Mouse (Mus musculus) limb, embryonic 11.5 days (tissue): Measurements from ENCODE around the gene Papss1. TPM values are rescaled to one million over a fixed set of nuclear protein-coding genes. Genes with fewer than 3 reads are reported as not detected.
"Not testable (repeated sequence)": the region's sequence is repeated elsewhere in the genome, so short reads cannot be mapped to it uniquely, and the experiment has no call there.

ENCODE experiments used
- ATAC-seq: fragments of 200-750 bp; cut with Nextera tagmentation; 2 replicates; pipeline ENCODE4 v1.8.0; 2017; ENCODE audit warnings: low read depth; ENCODE audit not compliant: insufficient number of reproducible peaks, low FRiP score, low TSS enrichment
- DNase-seq: peaks from one replicate; pipeline ENCODE4 v3.0.0-alpha.2; 2015; ENCODE audit warnings: low spot score
- H3K27ac ChIP-seq: fragments of 300-500 bp; sonication (generic); replicated peaks from 2 replicates; pipeline ENCODE4 v1.5.1; 2014; ENCODE audit warnings: low read depth, mild to moderate bottlenecking, low read length
- H3K27me3 ChIP-seq: fragments of 300-500 bp; sonication (generic); 2 replicates; pipeline ENCODE4 v1.6.1; 2014; ENCODE audit warnings: mild to moderate bottlenecking, low read length, mixed read lengths; ENCODE audit not compliant: control insufficient read depth, insufficient read depth
- H3K36me3 ChIP-seq: fragments of 300-500 bp; sonication (generic); 2 replicates; pipeline ENCODE4 v1.6.1; 2014; ENCODE audit warnings: mild to moderate bottlenecking, low read length, moderate library complexity, mixed read lengths; ENCODE audit not compliant: control insufficient read depth, insufficient read depth
- H3K4me1 ChIP-seq: fragments of 300-500 bp; sonication (generic); 2 replicates; pipeline ENCODE4 v1.6.1; 2014; ENCODE audit warnings: low read length, mixed read lengths; ENCODE audit not compliant: control insufficient read depth, insufficient read depth
- H3K4me2 ChIP-seq: fragments of 300-500 bp; sonication (generic); 2 replicates; pipeline ENCODE4 v1.6.1; 2014; ENCODE audit warnings: low read depth, mild to moderate bottlenecking, moderate library complexity; ENCODE audit not compliant: severe bottlenecking
- H3K4me3 ChIP-seq: fragments of 300-500 bp; sonication (generic); 2 replicates; pipeline ENCODE4 v1.5.1; 2014; ENCODE audit warnings: low read depth, low read length
- H3K9ac ChIP-seq: fragments of 300-500 bp; sonication (generic); 2 replicates; pipeline ENCODE4 v1.6.1; 2014; ENCODE audit warnings: mild to moderate bottlenecking, low read length
- H3K9me3 ChIP-seq: fragments of 300-500 bp; sonication (generic); 2 replicates; pipeline ENCODE4 v1.6.1; 2016; ENCODE audit warnings: low read length; ENCODE audit not compliant: control insufficient read depth
- WGBS: fragments of 180-500 bp; shearing (Covaris S2); extraction: QIAGEN DNeasy Blood & Tissue Kit; methylation state at CpG from one replicate; pipeline ENCODE4 v1.1.7; 2014; 5-methylcytosine and 5-hydroxymethylcytosine counted together
- polyA plus RNA-seq: library from polyadenylated mRNA; unstranded; fragments of >200 nt; fragmentation: Nextera tagmentation; extraction: Ambion mirVana; gene quantifications from 2 replicates; pipeline ENCODE4 v1.2.1, GENCODE M21; 2014

Gene Papss1
- polyA plus RNA-seq, 1 experiment from 2014 or later: 107 TPM

GRCm38 (mm10) chr3:131525229-131525628 lies 39.3 kb upstream of the Papss1 start:
- no peak for ATAC-seq
- no peaks in the 10 kb centered on the region for H3K27me3 ChIP-seq
- 83% methylated on average over 3 of the region's 3 CpGs for WGBS

GRCm38 (mm10) chr3:131541244-131541942 lies 23.2 kb upstream of the Papss1 start:
- no peak overlapping the region for H3K4me3 ChIP-seq
- no peak overlapping the region for H3K27ac ChIP-seq
- H3K9me3 ChIP-seq: no peaks in the 10 kb centered on the region
- H3K36me3 ChIP-seq: no peaks in the 10 kb centered on the region
- H3K4me2 ChIP-seq: no peak overlapping the region
- no peaks in the 10 kb centered on the region for H3K4me1 ChIP-seq
- no peak for DNase-seq
- no peaks in the 10 kb centered on the region for H3K27me3 ChIP-seq
- ATAC-seq: no peak
- WGBS: 96% methylated on average over 13 of the region's 13 CpGs
- no peak overlapping the region for H3K9ac ChIP-seq

More at GRCm38 (mm10) chr3:131525229-131525628, 39.3 kb upstream of the Papss1 start:
- Histone ChIP-seq H3K36me3 (no peaks in the 10 kb centered on the region), H3K9ac (no peak overlapping the region), H3K4me3 (no peak overlapping the region), H3K27ac (no peak overlapping the region), H3K9me3 (no peaks in the 10 kb centered on the region), H3K4me1 (no peaks in the 10 kb centered on the region), H3K4me2 (no peak overlapping the region)
- DNase-seq: no peak

GRCm38 (mm10) chr3:131547562-131547961 lies 17.0 kb upstream of the Papss1 start:
- not testable (repeated sequence) for H3K4me1 ChIP-seq, H3K4me2 ChIP-seq, H3K36me3 ChIP-seq, DNase-seq, H3K27ac ChIP-seq, H3K27me3 ChIP-seq, ATAC-seq, H3K9me3 ChIP-seq, H3K4me3 ChIP-seq, H3K9ac ChIP-seq
- WGBS: 97% methylated on average over 17 of the region's 17 CpGs

- no peak overlapping the region for H3K9ac ChIP-seq
- DNase-seq (no peak), ATAC-seq (no peak)
- H3K4me3 ChIP-seq: no peak overlapping the region
- H3K4me1 ChIP-seq: no peaks in the 10 kb centered on the region
- H3K4me2 ChIP-seq: no peak overlapping the region
- WGBS: 87% methylated on average over 4 of the region's 4 CpGs
- H3K27me3 ChIP-seq: no peaks in the 10 kb centered on the region
- H3K27ac ChIP-seq: no peak overlapping the region
- no peaks in the 10 kb centered on the region for H3K36me3 ChIP-seq
- no peaks in the 10 kb centered on the region for H3K9me3 ChIP-seq
Measured at GRCm38 (mm10) chr3:131550046-131550445, 14.5 kb upstream of the Papss1 start.

- H3K4me2 ChIP-seq: no peak overlapping the region
- no peak overlapping the region for H3K4me3 ChIP-seq
- no peaks in the 10 kb centered on the region for H3K27me3 ChIP-seq
- no peaks in the 10 kb centered on the region for H3K4me1 ChIP-seq
- no peak overlapping the region for H3K9ac ChIP-seq
- ATAC-seq (no peak), DNase-seq (peak; percentile 43)
- H3K36me3 ChIP-seq: no peaks in the 10 kb centered on the region
- H3K9me3 ChIP-seq: no peaks in the 10 kb centered on the region
- no peak overlapping the region for H3K27ac ChIP-seq
- WGBS: 39% methylated on average over 9 of the region's 9 CpGs
Measured at GRCm38 (mm10) chr3:131552349-131553254, 12.0 kb upstream of the Papss1 start.

GRCm38 (mm10) chr3:131555771-131556170 lies 8.8 kb upstream of the Papss1 start:
- Histone ChIP-seq H3K4me1 (no peaks in the 10 kb centered on the region), H3K9me3 (no peaks in the 10 kb centered on the region), H3K27me3 (no peaks in the 10 kb centered on the region), H3K4me3 (no peak overlapping the region), H3K4me2 (no peak overlapping the region), H3K36me3 (no peaks in the 10 kb centered on the region), H3K27ac (no peak overlapping the region), H3K9ac (no peak overlapping the region)
- DNase-seq (no peak), ATAC-seq (no peak)

GRCm38 (mm10) chr3:131561591-131561990 lies 3.0 kb upstream of the Papss1 start:
- Histone ChIP-seq H3K27ac (no peak overlapping the region), H3K9ac (no peak overlapping the region), H3K4me3 (no peak overlapping the region), H3K36me3 (no peaks in the 10 kb centered on the region), H3K4me1 (peaks cover 10% of the 10 kb centered on the region; the same call in 1 of the 2 replicates), H3K27me3 (no peaks in the 10 kb centered on the region), H3K9me3 (no peaks in the 10 kb centered on the region), H3K4me2 (no peak overlapping the region)
- ATAC-seq (no peak), DNase-seq (no peak)

GRCm38 (mm10) chr3:131565257-131565610 lies 666 bp downstream of the Papss1 start:
- Histone ChIP-seq H3K4me1 (peaks cover 10% of the 10 kb centered on the region; the same call in 1 of the 2 replicates), H3K9me3 (no peaks in the 10 kb centered on the region), H3K9ac (peak overlapping the region; percentile 92), H3K36me3 (no peaks in the 10 kb centered on the region), H3K27ac (peak overlapping the region; percentile 94), H3K27me3 (no peaks in the 10 kb centered on the region), H3K4me3 (peak overlapping the region; percentile 78), H3K4me2 (peak overlapping the region; percentile 55)
- WGBS: 6% methylated on average over 9 of the region's 9 CpGs
- DNase-seq (no peak), ATAC-seq (no peak)
